Mouse (Mus musculus) heart, postnatal 0 days (tissue): ENCODE measurements around the gene Tef. TPM values are rescaled to one million over a fixed set of nuclear protein-coding genes. Genes with fewer than 3 reads are reported as not detected.

Source experiments
- ATAC-seq: fragments of 200-750 bp; cut with Nextera tagmentation; 2 replicates; pipeline ENCODE4 v1.8.0; 2017; ENCODE audit warnings: low read depth, moderate number of reproducible peaks, moderate library complexity; ENCODE audit not compliant: insufficient read depth
- DNase-seq: peaks from one replicate; pipeline ENCODE4 v3.0.0-alpha.2; 2016; ENCODE audit warnings: low spot score
- H3K27ac ChIP-seq: fragments of 300-500 bp; sonication (generic); 2 replicates; pipeline ENCODE4 v1.5.1; 2014; ENCODE audit warnings: low read depth, mild to moderate bottlenecking
- H3K27me3 ChIP-seq: fragments of 300-500 bp; sonication (generic); 2 replicates; pipeline ENCODE4 v1.6.1; 2014; ENCODE audit warnings: low read length, mixed read lengths; ENCODE audit not compliant: control insufficient read depth, insufficient read depth
- H3K36me3 ChIP-seq: fragments of 300-500 bp; sonication (generic); replicated peaks from 2 replicates; pipeline ENCODE4 v1.6.1; 2014; ENCODE audit warnings: low read length, mixed read lengths; ENCODE audit not compliant: control insufficient read depth, insufficient read depth
- H3K4me1 ChIP-seq: fragments of 300-500 bp; sonication (generic); 2 replicates; pipeline ENCODE4 v1.6.1; 2014; ENCODE audit warnings: antibody characterized with exemption; ENCODE audit not compliant: control insufficient read depth, insufficient read depth
- H3K4me2 ChIP-seq: fragments of 300-500 bp; sonication (generic); 2 replicates; pipeline ENCODE4 v1.6.1; 2014; ENCODE audit warnings: low read depth, mild to moderate bottlenecking, low read length, moderate library complexity
- H3K4me3 ChIP-seq: fragments of 300-500 bp; sonication (generic); 2 replicates; pipeline ENCODE4 v1.5.1; 2014; ENCODE audit warnings: low read depth, low read length
- H3K9ac ChIP-seq: fragments of 300-500 bp; sonication (generic); replicated peaks from 2 replicates; pipeline ENCODE4 v1.6.1; 2014; ENCODE audit warnings: low read depth, low read length, mixed read lengths
- H3K9me3 ChIP-seq: fragments of 300-500 bp; sonication (generic); replicated peaks from 2 replicates; pipeline ENCODE4 v1.6.1; 2016; ENCODE audit warnings: low read length; ENCODE audit not compliant: control insufficient read depth
- CTCF ChIP-seq: IDR thresholded peaks from 2 replicates; pipeline ENCODE4 v1.5.1; 2016; ENCODE audit warnings: antibody characterized with exemption, control low read depth, low read depth
- EP300 ChIP-seq: IDR thresholded peaks from 2 replicates; pipeline ENCODE4 v1.6.1; 2016; ENCODE audit warnings: antibody characterized with exemption, low read depth
- WGBS: fragments of 180-500 bp; shearing (Covaris S2); extraction: QIAGEN DNeasy Blood & Tissue Kit; methylation state at CpG from one replicate; pipeline ENCODE4 v1.1.7; 2014; 5-methylcytosine and 5-hydroxymethylcytosine counted together
- polyA plus RNA-seq: library from polyadenylated mRNA; unstranded; fragments of >200 nt; fragmentation: Nextera tagmentation; extraction: Ambion mirVana; gene quantifications from 2 replicates; pipeline ENCODE4 v1.2.1, GENCODE M21; 2015
- total RNA-seq: library from RNA; depleted of rRNA; stranded (reverse); fragments of >200 nt; gene quantifications from 2 replicates; pipeline ENCODE4 v1.2.3, GENCODE M21; 2014; ENCODE audit warnings: low replicate concordance

The Tef gene
- total and polyA plus RNA-seq, 2 experiments from 2014 or later: 27.8 to 41.5 TPM

- Histone ChIP-seq H3K4me3 (no peak overlapping the region), H3K4me2 (no peak overlapping the region), H3K27ac (no peak overlapping the region), H3K27me3 (no peaks in the 10 kb centered on the region), H3K9me3 (no peaks in the 10 kb centered on the region), H3K36me3 (peaks cover 4% of the 10 kb centered on the region; the same call in 1 of the 2 replicates), H3K4me1 (peaks cover 30% of the 10 kb centered on the region), H3K9ac (no peak overlapping the region)
- DNase-seq (no peak), ATAC-seq (no peak)
- TF ChIP-seq CTCF (no peak), EP300 (no peak)
- 81% methylated on average over 7 of the region's 7 CpGs for WGBS
Measured at GRCm38 (mm10) chr15:81842275-81842674, 40.1 kb downstream of the Tef start.

GRCm38 (mm10) chr15:81845033-81845625 is 42.9 kb downstream of the Tef start:
- 72% methylated on average over 5 of the region's 5 CpGs for WGBS
- Histone ChIP-seq H3K9me3 (no peaks in the 10 kb centered on the region), H3K4me1 (peaks cover 20% of the 10 kb centered on the region), H3K36me3 (peaks cover 26% of the 10 kb centered on the region), H3K27ac (peak overlapping the region; percentile 65), H3K4me3 (no peak overlapping the region), H3K9ac (no peak overlapping the region), H3K27me3 (no peaks in the 10 kb centered on the region), H3K4me2 (no peak overlapping the region)
- no peak for ATAC-seq
- no peak for DNase-seq
- no peak for TF ChIP-seq CTCF
- TF ChIP-seq EP300: no peak

- Histone ChIP-seq H3K4me1 (peaks cover 20% of the 10 kb centered on the region), H3K9me3 (no peaks in the 10 kb centered on the region), H3K36me3 (peaks cover 32% of the 10 kb centered on the region), H3K4me2 (no peak overlapping the region), H3K27me3 (no peaks in the 10 kb centered on the region), H3K4me3 (no peak overlapping the region), H3K9ac (no peak overlapping the region), H3K27ac (peak overlapping the region; percentile 65)
- TF ChIP-seq CTCF (no peak), EP300 (no peak)
- ATAC-seq (peak; percentile 79), DNase-seq (peak; percentile 41)
- 25% methylated on average over 4 of the region's 4 CpGs for WGBS
Measured at GRCm38 (mm10) chr15:81845724-81846123, 43.5 kb downstream of the Tef start.

GRCm38 (mm10) chr15:81846755-81847154 is 44.5 kb downstream of the Tef start:
- 70% methylated on average over 9 of the region's 9 CpGs for WGBS
- ATAC-seq (no peak), DNase-seq (no peak)
- TF ChIP-seq EP300 (no peak), CTCF (no peak)
- Histone ChIP-seq H3K4me3 (no peak overlapping the region), H3K9ac (no peak overlapping the region), H3K27ac (no peak overlapping the region), H3K9me3 (no peaks in the 10 kb centered on the region), H3K4me2 (no peak overlapping the region), H3K36me3 (peaks cover 42% of the 10 kb centered on the region), H3K27me3 (no peaks in the 10 kb centered on the region), H3K4me1 (peaks cover 20% of the 10 kb centered on the region)

GRCm38 (mm10) chr15:81847161-81847560 is 44.9 kb downstream of the Tef start:
- WGBS: 89% methylated on average over 4 of the region's 4 CpGs

GRCm38 (mm10) chr15:81847861-81848260 is 45.6 kb downstream of the Tef start:
- no peak for TF ChIP-seq EP300
- TF ChIP-seq CTCF: no peak
- Histone ChIP-seq H3K27ac (no peak overlapping the region), H3K9me3 (no peaks in the 10 kb centered on the region), H3K4me2 (no peak overlapping the region), H3K9ac (no peak overlapping the region), H3K36me3 (peaks cover 53% of the 10 kb centered on the region), H3K27me3 (no peaks in the 10 kb centered on the region), H3K4me3 (no peak overlapping the region), H3K4me1 (peaks cover 20% of the 10 kb centered on the region)
- ATAC-seq (no peak), DNase-seq (no peak)
- WGBS: 81% methylated on average over 5 of the region's 5 CpGs

More at GRCm38 (mm10) chr15:81847161-81847560, 44.9 kb downstream of the Tef start:
- H3K27me3 ChIP-seq: no peaks in the 10 kb centered on the region
- TF ChIP-seq EP300: no peak
- TF ChIP-seq CTCF: no peak
- H3K4me2 ChIP-seq: no peak overlapping the region
- peaks cover 46% of the 10 kb centered on the region for H3K36me3 ChIP-seq
- peaks cover 20% of the 10 kb centered on the region for H3K4me1 ChIP-seq
- H3K9ac ChIP-seq: no peak overlapping the region
- no peak overlapping the region for H3K4me3 ChIP-seq
- DNase-seq (no peak), ATAC-seq (no peak)
- no peak overlapping the region for H3K27ac ChIP-seq
- no peaks in the 10 kb centered on the region for H3K9me3 ChIP-seq
